Mouse (Mus musculus): ENCODE measurements around the gene Kif5c. TPM values are rescaled to one million over a fixed set of nuclear protein-coding genes. Genes with fewer than 3 reads are reported as not detected.

The Kif5c gene
- polyA plus RNA-seq, 1 experiment from 2014 or later: 153 TPM

GRCm38 (mm10) chr2:49788643-49789042 is 169.5 kb downstream of the Kif5c start:
- ATAC-seq (ENCODE audit: low FRiP score): no peak
- Histone ChIP-seq H3K4me3 (no peak overlapping the region), H3K27me3 (peaks cover 45% of the 10 kb centered on the region), H3K9me3 (replicated peaks) (no peaks in the 10 kb centered on the region), H3K9ac (no peak overlapping the region), H3K27ac (no peak overlapping the region), H3K4me1 (peaks cover 12% of the 10 kb centered on the region), H3K4me2 (replicated peaks) (no peak overlapping the region), H3K36me3 (no peaks in the 10 kb centered on the region)
- WGBS: 15% methylated on average over 3 of the region's 3 CpGs

- no peak overlapping the region for H3K9ac ChIP-seq
- H3K9me3 ChIP-seq (replicated peaks): no peaks in the 10 kb centered on the region
- no peak for ATAC-seq (ENCODE audit: low FRiP score)
- H3K27me3 ChIP-seq: peaks cover 45% of the 10 kb centered on the region
- WGBS: 72% methylated on average over 6 of the region's 6 CpGs
- no peak overlapping the region for H3K4me2 ChIP-seq (replicated peaks)
- no peak overlapping the region for H3K27ac ChIP-seq
- H3K4me3 ChIP-seq: no peak overlapping the region
- no peaks in the 10 kb centered on the region for H3K36me3 ChIP-seq
- H3K4me1 ChIP-seq: peaks cover 12% of the 10 kb centered on the region
These were observed 170.0 kb downstream of the Kif5c start for GRCm38 (mm10) chr2:49789078-49789477.

- no peak overlapping the region for H3K9ac ChIP-seq
- ATAC-seq (ENCODE audit: low FRiP score): no peak
- H3K9me3 ChIP-seq (replicated peaks): no peaks in the 10 kb centered on the region
- H3K36me3 ChIP-seq: no peaks in the 10 kb centered on the region
- peaks cover 45% of the 10 kb centered on the region for H3K27me3 ChIP-seq
- no peak overlapping the region for H3K27ac ChIP-seq
- H3K4me3 ChIP-seq: no peak overlapping the region
- 88% methylated on average over 5 of the region's 5 CpGs for WGBS
- H3K4me2 ChIP-seq (replicated peaks): no peak overlapping the region
- peaks cover 12% of the 10 kb centered on the region for H3K4me1 ChIP-seq
These were observed 170.4 kb downstream of the Kif5c start for GRCm38 (mm10) chr2:49789504-49789903.

GRCm38 (mm10) chr2:49797444-49798143 is 178.5 kb downstream of the Kif5c start:
- Histone ChIP-seq H3K27me3 (no peaks in the 10 kb centered on the region), H3K4me3 (no peak overlapping the region), H3K4me2 (replicated peaks) (no peak overlapping the region), H3K36me3 (no peaks in the 10 kb centered on the region), H3K4me1 (no peaks in the 10 kb centered on the region), H3K27ac (no peak overlapping the region), H3K9ac (no peak overlapping the region), H3K9me3 (replicated peaks) (no peaks in the 10 kb centered on the region)
- ATAC-seq (ENCODE audit: low FRiP score): no peak
- 54% methylated on average over 14 of the region's 14 CpGs for WGBS

GRCm38 (mm10) chr2:49804448-49804847 is 185.3 kb downstream of the Kif5c start:
- H3K9me3 ChIP-seq (replicated peaks): no peaks in the 10 kb centered on the region
- WGBS: 75% methylated on average over 8 of the region's 8 CpGs
- no peak overlapping the region for H3K9ac ChIP-seq
- no peaks in the 10 kb centered on the region; the same call in 1 of the 2 replicates for H3K27me3 ChIP-seq
- no peaks in the 10 kb centered on the region for H3K4me1 ChIP-seq
- no peaks in the 10 kb centered on the region for H3K36me3 ChIP-seq
- H3K27ac ChIP-seq: no peak overlapping the region
- ATAC-seq (ENCODE audit: low FRiP score): no peak
- H3K4me3 ChIP-seq: no peak overlapping the region
- H3K4me2 ChIP-seq (replicated peaks): no peak overlapping the region

GRCm38 (mm10) chr2:49805736-49806371 is 186.8 kb downstream of the Kif5c start:
- no peak overlapping the region for H3K4me3 ChIP-seq
- no peaks in the 10 kb centered on the region for H3K4me1 ChIP-seq
- H3K9ac ChIP-seq: no peak overlapping the region
- ATAC-seq (ENCODE audit: low FRiP score): no peak
- no peak overlapping the region for H3K4me2 ChIP-seq (replicated peaks)
- no peaks in the 10 kb centered on the region for H3K36me3 ChIP-seq
- WGBS: 71% methylated on average over 11 of the region's 11 CpGs
- no peaks in the 10 kb centered on the region; the same call in 1 of the 2 replicates for H3K27me3 ChIP-seq
- H3K9me3 ChIP-seq (replicated peaks): no peaks in the 10 kb centered on the region
- no peak overlapping the region for H3K27ac ChIP-seq

- WGBS: 87% methylated on average over 6 of the region's 6 CpGs
- ATAC-seq (ENCODE audit: low FRiP score): no peak
- H3K4me1 ChIP-seq: peaks cover 10% of the 10 kb centered on the region
- no peak overlapping the region for H3K9ac ChIP-seq
- H3K4me3 ChIP-seq: no peak overlapping the region
- H3K27me3 ChIP-seq: no peaks in the 10 kb centered on the region; the same call in 1 of the 2 replicates
- no peaks in the 10 kb centered on the region for H3K9me3 ChIP-seq (replicated peaks)
- H3K36me3 ChIP-seq: no peaks in the 10 kb centered on the region
- no peak overlapping the region for H3K4me2 ChIP-seq (replicated peaks)
- H3K27ac ChIP-seq: no peak overlapping the region
These were observed 190.4 kb downstream of the Kif5c start for GRCm38 (mm10) chr2:49809496-49809895.

GRCm38 (mm10) chr2:49811420-49811819 is 192.3 kb downstream of the Kif5c start:
- Histone ChIP-seq H3K4me1 (peaks cover 10% of the 10 kb centered on the region), H3K27ac (no peak overlapping the region), H3K9ac (no peak overlapping the region), H3K27me3 (0 out of 2 replicates have a peak, but pooled peaks cover under 1% of the 10 kb centered on the region), H3K9me3 (replicated peaks) (no peaks in the 10 kb centered on the region), H3K4me2 (replicated peaks) (no peak overlapping the region), H3K36me3 (no peaks in the 10 kb centered on the region), H3K4me3 (no peak overlapping the region)
- WGBS: 19% methylated on average over 11 of the region's 11 CpGs
- no peak for ATAC-seq (ENCODE audit: low FRiP score)

GRCm38 (mm10) chr2:49811871-49812363 is 192.8 kb downstream of the Kif5c start:
- Histone ChIP-seq H3K27ac (no peak overlapping the region), H3K4me3 (no peak overlapping the region), H3K27me3 (0 out of 2 replicates have a peak, but pooled peaks cover 3% of the 10 kb centered on the region), H3K9ac (no peak overlapping the region), H3K4me1 (peaks cover 10% of the 10 kb centered on the region), H3K4me2 (replicated peaks) (no peak overlapping the region), H3K36me3 (no peaks in the 10 kb centered on the region), H3K9me3 (replicated peaks) (no peaks in the 10 kb centered on the region)
- WGBS: 37% methylated on average over 4 of the region's 4 CpGs
- ATAC-seq (ENCODE audit: low FRiP score): no peak

GRCm38 (mm10) chr2:49813151-49813550 is 194.1 kb downstream of the Kif5c start:
- WGBS: 74% methylated on average over 4 of the region's 4 CpGs
- no peak overlapping the region for H3K4me3 ChIP-seq

GRCm38 (mm10) chr2:49814011-49814410 is 194.9 kb downstream of the Kif5c start:
- Histone ChIP-seq H3K27ac (no peak overlapping the region), H3K9me3 (replicated peaks) (no peaks in the 10 kb centered on the region), H3K4me1 (peaks cover 10% of the 10 kb centered on the region), H3K9ac (no peak overlapping the region), H3K4me2 (replicated peaks) (no peak overlapping the region), H3K27me3 (0 out of 2 replicates have a peak, but pooled peaks cover 3% of the 10 kb centered on the region), H3K36me3 (no peaks in the 10 kb centered on the region), H3K4me3 (no peak overlapping the region)
- WGBS: 85% methylated on average over 6 of the region's 6 CpGs
- ATAC-seq (ENCODE audit: low FRiP score): no peak

More at GRCm38 (mm10) chr2:49813151-49813550, 194.1 kb downstream of the Kif5c start:
- Histone ChIP-seq H3K27ac (no peak overlapping the region), H3K4me1 (peaks cover 10% of the 10 kb centered on the region), H3K9me3 (replicated peaks) (no peaks in the 10 kb centered on the region), H3K27me3 (0 out of 2 replicates have a peak, but pooled peaks cover 3% of the 10 kb centered on the region), H3K9ac (no peak overlapping the region), H3K36me3 (no peaks in the 10 kb centered on the region), H3K4me2 (replicated peaks) (no peak overlapping the region)
- no peak for ATAC-seq (ENCODE audit: low FRiP score)

GRCm38 (mm10) chr2:49815696-49816320 is 196.7 kb downstream of the Kif5c start:
- no peak for ATAC-seq (ENCODE audit: low FRiP score)
- peaks cover 10% of the 10 kb centered on the region for H3K4me1 ChIP-seq
- H3K27me3 ChIP-seq: 0 out of 2 replicates have a peak, but pooled peaks cover 3% of the 10 kb centered on the region
- H3K4me3 ChIP-seq: no peak overlapping the region
- 94% methylated on average over 3 of the region's 3 CpGs for WGBS
- H3K9me3 ChIP-seq (replicated peaks): no peaks in the 10 kb centered on the region
- no peaks in the 10 kb centered on the region for H3K36me3 ChIP-seq
- H3K4me2 ChIP-seq (replicated peaks): no peak overlapping the region
- H3K9ac ChIP-seq: no peak overlapping the region
- H3K27ac ChIP-seq: no peak overlapping the region
